Mouse (Mus musculus) neutrophil, adult 5-6 weeks (primary cell): Measurements from ENCODE around the gene Mfsd10. TPM values are rescaled to one million over a fixed set of nuclear protein-coding genes. Genes with fewer than 3 reads are reported as not detected.

Experiments
- ATAC-seq: fragments of 151-379, 151-347 bp; 2 replicates; pipeline ENCODE4 v1.8.0; 2017; ENCODE audit warnings: mild to moderate bottlenecking, moderate TSS enrichment; ENCODE audit not compliant: insufficient number of reproducible peaks, poor library complexity, low FRiP score, severe bottlenecking; ENCODE audit errors: extremely low read depth
- total RNA-seq: library from RNA; stranded (forward); fragments of 200-1000 nt; gene quantifications from 2 replicates; pipeline ENCODE4 v1.2.3, GENCODE M21; 2017

The Mfsd10 gene
- total RNA-seq = 28.6 and 36.0 TPM in 2 replicates

DNA sequence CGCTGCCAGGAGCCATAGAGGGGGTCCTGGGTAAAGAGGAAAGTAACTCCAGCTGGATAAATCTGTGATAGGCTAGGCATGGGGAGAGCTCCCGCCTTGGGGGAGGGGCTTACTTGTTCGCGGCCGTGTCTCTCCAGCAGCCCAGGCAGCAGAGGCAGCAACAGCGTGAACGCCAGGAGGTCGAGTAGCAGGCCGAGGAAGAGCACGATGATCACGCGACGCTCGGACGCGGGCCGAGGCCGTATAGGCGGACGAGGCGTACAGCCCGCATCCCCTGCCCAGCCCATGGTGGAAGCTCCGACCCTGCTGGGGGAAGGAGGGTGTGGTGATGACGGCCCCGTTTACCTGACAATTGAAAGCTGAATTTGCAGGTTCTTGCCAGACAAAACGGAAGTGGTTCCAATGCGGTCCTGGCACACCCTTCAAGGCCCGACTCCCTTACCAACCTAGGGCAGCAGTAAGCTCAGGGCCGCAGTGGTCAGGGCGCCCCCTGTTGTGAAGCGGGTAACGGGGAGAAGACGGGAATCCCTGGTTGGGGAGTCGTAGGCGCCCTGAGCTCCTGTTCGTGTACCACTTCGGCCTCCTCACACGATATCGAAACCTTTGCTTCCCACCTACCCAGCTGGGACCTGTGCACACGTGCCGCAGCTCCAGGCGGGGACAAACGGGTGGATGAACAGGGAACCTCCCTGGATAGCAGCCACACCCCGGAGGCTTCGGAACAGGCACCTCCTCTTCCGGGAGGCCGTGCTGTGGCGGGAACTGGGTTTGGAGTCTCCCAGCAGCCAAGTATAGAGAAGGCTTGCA, at the start of gene Mfsd10:
Gene Mfsd10 (minus strand): TSS at position 732 of the 807 bp plus-strand sequence.
- peak; percentile 45 for ATAC-seq

- no peak for ATAC-seq
These were observed 33.3 kb upstream of the Mfsd10 start for GRCm38 (mm10) chr5:34670280-34670679.

DNA sequence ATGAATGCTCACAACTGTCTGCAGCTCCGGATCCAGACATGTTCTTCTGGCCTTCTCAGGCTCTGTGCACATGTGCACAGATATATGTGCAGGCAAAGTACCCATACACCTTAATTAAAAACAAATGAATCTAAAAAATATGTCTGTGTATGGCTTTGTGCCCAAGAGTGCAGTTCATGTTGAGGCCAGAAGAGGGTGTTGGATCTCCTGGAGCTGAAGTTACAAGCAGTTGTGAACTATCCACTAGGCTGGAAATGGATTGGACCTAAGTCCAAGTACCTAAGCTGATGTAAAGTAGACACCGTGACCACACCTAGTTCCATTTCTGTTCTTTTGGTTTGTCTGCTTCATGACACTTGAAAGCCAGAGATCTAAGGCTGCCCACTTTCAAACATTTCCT, 32.5 kb upstream of the Mfsd10 start:
- no peak for ATAC-seq

- no peak for ATAC-seq
These were observed 26.2 kb upstream of the Mfsd10 start for GRCm38 (mm10) chr5:34663231-34663630.

- no peak for ATAC-seq
These were observed 24.9 kb upstream of the Mfsd10 start for GRCm38 (mm10) chr5:34661909-34662308.

GRCm38 (mm10) chr5:34660591-34661130, 23.6 kb upstream of the Mfsd10 start:
- no peak for ATAC-seq

DNA sequence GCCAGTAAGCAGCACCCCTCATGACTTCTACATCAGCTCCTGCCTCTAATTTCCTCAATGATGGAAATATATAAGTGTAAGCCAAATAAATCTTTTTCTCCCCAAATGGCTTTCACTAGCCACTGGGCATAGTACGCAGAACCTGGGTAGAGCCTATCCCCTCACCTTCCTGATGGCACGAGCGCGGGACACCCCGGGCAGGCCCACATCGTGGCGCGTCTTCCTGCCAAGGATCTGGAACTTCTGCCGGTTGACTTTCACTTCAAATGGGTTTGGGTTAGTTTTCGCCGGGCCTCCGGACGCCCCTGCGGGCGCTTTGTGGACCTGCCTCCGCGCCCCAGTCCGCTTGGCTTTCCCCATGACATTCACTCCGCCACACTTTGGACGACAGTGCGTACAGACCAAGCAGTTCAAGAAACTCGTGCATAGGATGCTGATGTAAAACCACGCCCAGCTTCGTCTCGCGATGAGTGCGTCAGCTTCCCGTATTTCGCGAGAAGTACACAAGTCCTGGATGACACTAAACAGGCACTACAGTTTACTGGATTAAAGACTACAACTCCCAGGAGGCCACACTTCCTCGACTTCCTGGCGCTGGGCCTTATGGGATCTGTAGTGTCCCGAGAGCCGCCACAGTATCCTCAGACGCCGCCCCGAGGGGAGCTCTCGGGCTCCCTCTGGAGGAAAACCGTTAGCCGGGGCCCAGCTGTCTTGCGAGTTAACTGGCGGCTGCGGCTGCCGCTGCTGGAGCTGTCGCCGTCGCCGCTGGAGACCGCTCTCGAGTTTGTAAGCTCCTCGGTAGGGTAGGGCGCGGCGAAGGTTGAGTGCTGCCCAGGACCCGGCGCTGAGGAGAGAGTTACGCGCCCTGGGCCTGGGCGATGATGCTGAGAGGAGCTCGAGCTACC, 22.9 kb upstream of the Mfsd10 start, which contains the start of the genes Nop14 and Grk4:
Gene Nop14 (minus strand): TSS at position 463 of the 905 bp plus-strand sequence.
Gene Grk4 (plus strand): TSS at position 694 of the 905 bp plus-strand sequence.
- ATAC-seq = peak; percentile 96

DNA sequence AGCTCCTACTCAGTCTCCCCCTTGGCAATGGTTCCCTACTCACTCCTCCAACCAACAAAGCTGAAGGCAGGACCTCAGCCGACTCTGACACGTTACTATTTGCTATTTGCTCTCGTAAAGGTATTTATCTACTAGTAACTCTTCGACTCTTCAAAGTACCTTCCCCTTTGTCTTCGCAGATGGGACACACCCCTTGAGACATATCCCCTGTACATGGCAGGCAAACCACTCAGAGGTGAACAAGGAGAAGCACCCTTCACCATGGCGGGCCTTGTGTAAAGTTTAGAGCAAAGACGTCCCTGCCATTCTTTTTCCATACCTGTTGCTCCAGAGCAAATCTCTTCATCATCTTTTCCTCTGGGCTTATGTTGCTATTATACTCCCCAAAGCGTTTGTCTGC, 20.5 kb upstream of the Mfsd10 start:
- no peak for ATAC-seq

DNA sequence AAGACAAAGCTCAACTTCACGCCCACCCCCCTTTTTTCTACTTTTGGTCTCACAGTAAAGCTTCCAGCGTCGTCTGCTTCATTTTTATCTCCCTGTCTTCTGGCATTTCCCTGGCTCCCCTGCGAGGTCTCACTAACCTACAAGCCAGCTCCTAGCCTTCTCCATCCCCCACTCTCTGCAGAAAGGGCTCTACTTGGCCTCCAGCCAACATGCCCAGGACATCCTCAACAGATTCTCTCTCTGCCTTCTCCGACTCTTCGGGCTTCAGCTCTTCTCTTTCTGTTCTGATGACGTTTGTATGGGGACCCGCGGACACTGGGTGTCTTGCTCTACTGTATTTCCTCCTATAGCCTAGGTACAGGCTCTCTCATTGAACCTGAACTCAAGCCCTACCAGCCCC, 17.9 kb upstream of the Mfsd10 start:
- no peak for ATAC-seq

DNA sequence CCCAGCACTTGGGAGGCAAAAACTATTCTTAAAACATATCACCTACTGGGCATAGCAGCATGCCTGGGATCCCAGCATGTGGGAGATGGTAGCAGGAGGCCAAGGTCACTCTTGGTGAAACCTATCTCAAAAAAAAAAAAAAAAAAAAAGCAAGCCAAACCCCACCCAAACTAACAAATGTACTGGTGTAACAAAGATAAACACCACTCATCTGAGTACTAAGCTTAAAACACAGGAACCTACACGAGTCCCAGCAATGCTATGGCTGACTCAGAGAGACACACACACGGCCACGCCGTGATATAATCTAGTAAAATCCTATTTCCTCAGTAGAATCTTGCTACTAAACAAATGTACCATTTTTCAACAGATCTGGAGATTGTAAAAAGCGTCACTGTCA, 15.9 kb upstream of the Mfsd10 start:
- no peak for ATAC-seq

- peak; percentile 70 for ATAC-seq
These were observed 10.6 kb upstream of the Mfsd10 start for GRCm38 (mm10) chr5:34647581-34647980.

DNA sequence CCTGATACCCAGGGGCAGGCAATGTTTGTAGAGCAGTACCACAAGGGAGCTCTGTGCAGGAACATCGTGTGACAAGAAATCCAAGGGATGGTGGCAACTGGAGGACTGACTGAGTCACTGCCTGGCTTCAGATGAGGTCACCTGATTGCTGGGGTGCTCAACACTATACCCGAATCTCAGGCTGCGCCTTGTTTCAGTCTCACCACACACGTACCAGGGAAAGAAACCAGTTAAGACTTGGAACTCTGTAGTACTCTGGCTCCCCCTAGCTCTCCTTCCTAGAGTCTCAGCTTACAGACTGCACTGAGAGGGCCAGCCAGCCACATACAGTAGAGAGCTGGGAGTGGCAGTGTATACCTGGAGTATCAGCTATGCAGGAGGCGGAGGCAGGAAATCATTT, 5.9 kb upstream of the Mfsd10 start:
- peak; percentile 65 for ATAC-seq

DNA sequence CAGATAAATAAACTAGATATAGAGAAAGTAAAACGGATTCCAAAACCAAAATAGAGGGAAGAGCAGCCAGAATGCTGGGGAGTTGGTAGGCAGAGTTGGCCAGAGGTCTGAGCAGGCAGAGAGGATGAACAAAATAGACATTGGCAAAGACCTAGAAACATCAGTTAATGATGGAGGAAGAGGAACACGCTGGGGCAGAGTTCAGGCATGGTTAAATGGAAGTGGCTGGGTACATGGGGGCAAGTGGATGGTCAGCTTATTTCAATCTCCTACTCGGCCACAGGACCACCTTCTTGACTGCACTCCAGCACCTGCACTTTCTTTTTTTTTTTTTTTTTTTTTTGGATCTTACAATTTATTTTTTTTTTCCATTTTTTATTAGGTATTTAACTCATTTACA, 5.0 kb upstream of the Mfsd10 start:
- no peak for ATAC-seq

DNA sequence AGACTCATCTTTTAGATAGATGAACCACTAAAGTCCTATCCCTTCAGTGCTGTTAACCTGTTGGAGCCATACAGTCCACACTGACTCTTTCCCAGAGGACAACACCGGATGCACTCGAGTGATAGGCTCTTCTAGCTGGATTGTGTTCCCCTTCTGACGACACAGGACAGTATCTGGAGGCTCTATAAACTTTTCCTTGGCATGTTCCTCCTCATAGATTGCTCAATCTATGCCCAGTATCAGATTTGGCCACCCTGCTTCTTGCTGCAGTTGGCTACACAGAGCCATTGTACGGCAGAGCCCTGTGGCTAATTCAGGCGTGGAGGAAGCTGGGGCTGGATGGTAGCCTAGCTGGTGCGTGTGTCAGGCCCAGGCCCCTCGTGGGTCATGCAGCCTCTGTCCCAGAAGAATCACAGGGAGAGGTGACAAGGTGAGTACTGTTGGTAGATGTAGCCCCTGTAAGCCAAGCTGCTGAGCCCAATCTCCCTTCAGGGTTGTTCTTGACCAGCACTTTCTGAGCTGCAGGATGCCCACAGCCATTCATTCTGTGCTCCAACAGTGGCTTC, 662 bp upstream of the Mfsd10 start:
- ATAC-seq = no peak

DNA sequence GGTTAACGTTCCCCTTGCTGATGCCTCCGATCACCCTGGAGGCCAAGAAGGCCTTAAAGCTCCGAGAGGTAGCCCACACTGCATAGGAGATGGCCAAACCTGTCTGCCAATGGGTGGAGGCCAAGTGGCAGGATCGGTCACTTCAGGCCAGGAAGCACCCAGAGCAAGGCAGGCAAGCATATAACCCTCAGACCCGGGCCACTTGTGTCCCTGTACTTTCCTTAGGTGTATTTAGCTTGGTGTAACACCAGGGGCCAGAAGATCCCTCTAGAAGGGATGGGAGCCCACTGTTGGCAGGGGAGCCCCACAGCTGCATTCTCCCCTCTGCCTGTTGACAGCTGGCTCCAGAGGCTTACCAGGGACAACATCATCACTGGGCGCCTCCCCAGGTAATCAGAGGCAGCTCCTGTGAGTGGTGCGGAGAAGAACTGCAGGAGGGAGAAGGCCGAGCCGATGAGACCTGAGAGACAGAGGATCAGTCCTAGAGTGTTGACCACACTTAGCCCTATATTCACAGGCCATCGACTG, 1.3 kb downstream of the Mfsd10 start:
- ATAC-seq = no peak

DNA sequence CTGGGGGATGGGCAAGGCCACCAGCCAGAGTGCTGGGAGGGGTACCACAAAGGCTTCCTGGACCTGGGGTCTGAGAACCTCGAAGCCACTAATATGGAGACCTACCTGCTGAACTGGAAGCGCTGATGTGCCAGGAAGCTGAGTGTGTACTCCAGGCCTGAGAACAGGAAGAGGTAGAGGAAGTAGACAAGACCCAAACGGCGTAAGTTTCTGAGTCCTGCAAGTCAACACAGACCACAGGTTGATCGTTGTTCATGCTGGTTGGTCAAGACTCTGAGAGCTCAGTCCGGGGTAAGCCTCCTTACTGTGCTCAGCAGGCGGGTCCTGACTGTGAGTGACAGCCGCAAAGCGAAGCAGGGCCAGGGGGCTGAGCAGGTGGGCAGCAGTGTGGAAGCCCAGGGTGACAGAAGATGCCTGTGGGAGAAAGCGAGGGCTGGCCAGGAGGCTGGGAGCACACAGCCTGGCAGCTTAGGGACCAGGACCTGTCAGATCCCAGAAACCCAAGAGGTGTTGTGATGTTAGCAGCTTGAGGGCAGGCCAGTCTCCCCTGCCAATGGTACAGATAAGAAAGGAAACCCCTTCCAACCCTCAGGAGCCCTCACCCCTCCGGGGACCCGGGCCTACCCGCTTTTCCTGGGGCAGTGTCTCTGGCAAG, 2.1 kb downstream of the Mfsd10 start:
- peak; percentile 45 for ATAC-seq

- ATAC-seq = no peak
These were observed 3.4 kb downstream of the Mfsd10 start for GRCm38 (mm10) chr5:34633641-34634040.

GRCm38 (mm10) chr5:34632996-34633395, 4.0 kb downstream of the Mfsd10 start:
- ATAC-seq = no peak

DNA sequence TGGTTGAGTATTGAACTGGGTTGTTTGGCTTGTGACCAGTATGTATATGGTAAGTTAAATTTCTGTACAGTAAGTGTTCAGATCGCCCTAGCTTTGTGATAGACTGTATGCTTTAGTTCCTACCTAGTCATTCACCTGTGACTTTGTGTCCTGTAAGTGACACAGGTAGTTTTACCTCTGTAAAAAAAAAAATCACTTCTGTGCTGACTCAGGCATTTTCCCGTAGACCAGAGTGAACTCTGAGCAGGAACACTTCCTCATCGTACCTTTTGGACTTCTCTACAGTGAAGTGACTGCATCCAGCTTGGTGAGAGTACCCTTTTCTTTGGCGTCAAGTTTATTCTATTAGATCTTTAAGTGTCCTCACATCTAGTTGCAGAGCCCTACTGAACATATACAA, 27.0 kb downstream of the Mfsd10 start:
- no peak for ATAC-seq
